Mouse (Mus musculus) olfactory bulb, adult 2 months (tissue): ENCODE measurements around the gene A930017K11Rik.

Experiments used
- CTCF ChIP-seq: fragments of 200-500 bp; IDR thresholded peaks from 2 replicates; pipeline ENCODE4 v1.5.1; 2012; ENCODE audit warnings: low read depth, mild to moderate bottlenecking, low read length, moderate library complexity; ENCODE audit not compliant: insufficient read depth
- POLR2A ChIP-seq: fragments of 200-500 bp; IDR thresholded peaks from 2 replicates; pipeline ENCODE4 v1.6.1; 2012; ENCODE audit warnings: mild to moderate bottlenecking, low read depth, low read length, moderate library complexity; ENCODE audit not compliant: insufficient read depth

DNA sequence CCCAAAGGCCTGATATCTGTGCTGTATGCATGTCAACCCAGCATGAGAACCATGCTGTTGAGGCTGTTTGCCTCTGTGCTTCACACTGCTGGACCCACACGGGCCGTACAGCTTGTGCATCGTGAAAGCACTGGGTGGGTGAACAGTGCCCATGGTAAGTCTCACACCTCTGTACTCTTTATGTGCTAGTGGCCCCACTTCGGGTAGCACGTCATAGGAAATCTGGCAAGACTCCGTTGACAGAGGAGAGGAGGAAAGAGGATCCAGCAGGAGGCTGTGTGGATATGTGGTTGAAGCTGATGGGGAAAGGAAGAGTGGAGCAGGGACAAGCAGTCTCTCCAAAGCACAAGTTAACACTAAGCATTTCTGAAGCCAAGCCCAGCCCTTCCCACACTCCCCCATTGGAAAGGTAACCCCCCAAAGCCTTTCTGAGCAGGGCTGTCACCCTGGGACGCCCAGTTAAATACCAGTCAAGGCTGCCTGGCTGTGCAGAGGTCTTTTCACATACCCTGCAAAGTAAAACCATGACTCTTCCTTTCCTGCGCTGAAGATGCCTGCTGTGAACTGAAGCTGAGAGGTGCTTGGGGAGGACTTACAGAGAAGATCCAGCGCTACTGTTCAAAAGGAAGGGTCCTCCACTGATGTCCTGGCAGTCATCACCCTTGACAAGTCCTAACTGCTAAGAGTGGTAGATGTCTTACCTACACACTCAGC is 34.2 kb downstream of the A930017K11Rik start:
- no peak for TF ChIP-seq CTCF
- no peak for TF ChIP-seq POLR2A
